Mouse (Mus musculus) hindbrain, embryonic 16.5 days (tissue): ENCODE data around the gene Rinl. TPM values are rescaled to one million over a fixed set of nuclear protein-coding genes. Genes with fewer than 3 reads are reported as not detected.

Experiments used
- ATAC-seq: fragments of 200-750 bp; cut with Nextera tagmentation; 2 replicates; pipeline ENCODE4 v1.8.0; 2017; ENCODE audit warnings: moderate TSS enrichment, moderate library complexity
- H3K27ac ChIP-seq: fragments of 300-500 bp; sonication (generic); 2 replicates; pipeline ENCODE4 v1.5.1; 2014; ENCODE audit warnings: low read depth, mild to moderate bottlenecking, control low read depth, low read length, moderate library complexity
- H3K27me3 ChIP-seq: fragments of 300-500 bp; sonication (generic); replicated peaks from 2 replicates; pipeline ENCODE4 v1.6.1; 2014; ENCODE audit warnings: low read length; ENCODE audit not compliant: control insufficient read depth, insufficient read depth
- H3K36me3 ChIP-seq: fragments of 300-500 bp; sonication (generic); 2 replicates; pipeline ENCODE4 v1.6.1; 2014; ENCODE audit warnings: mild to moderate bottlenecking, low read length, moderate library complexity, mixed read lengths; ENCODE audit not compliant: control insufficient read depth, insufficient read depth
- H3K4me1 ChIP-seq: fragments of 300-500 bp; sonication (generic); 2 replicates; pipeline ENCODE4 v1.6.1; 2014; ENCODE audit warnings: low read depth, low read length; ENCODE audit not compliant: control insufficient read depth, insufficient read depth
- H3K4me2 ChIP-seq: fragments of 300-500 bp; sonication (generic); 2 replicates; pipeline ENCODE4 v1.6.1; 2014; ENCODE audit warnings: mild to moderate bottlenecking, low read length, control low read depth, moderate library complexity
- H3K4me3 ChIP-seq: fragments of 300-500 bp; sonication (generic); 2 replicates; pipeline ENCODE4 v1.5.1; 2014; ENCODE audit warnings: mild to moderate bottlenecking, low read length, control low read depth, moderate library complexity
- H3K9ac ChIP-seq: fragments of 300-500 bp; sonication (generic); 2 replicates; pipeline ENCODE4 v1.6.1; 2014; ENCODE audit warnings: low read depth, mild to moderate bottlenecking, control low read depth, low read length, moderate library complexity
- H3K9me3 ChIP-seq: fragments of 300-500 bp; sonication (generic); 2 replicates; pipeline ENCODE4 v1.6.1; 2014; ENCODE audit warnings: mild to moderate bottlenecking, low read length, moderate library complexity; ENCODE audit not compliant: control insufficient read depth
- WGBS: fragments of 180-500 bp; shearing (Covaris S2); extraction: QIAGEN DNeasy Blood & Tissue Kit; methylation state at CpG from one replicate; pipeline ENCODE4 v1.1.7; 2014; 5-methylcytosine and 5-hydroxymethylcytosine counted together
- polyA plus RNA-seq: library from polyadenylated mRNA; unstranded; fragments of >200 nt; fragmentation: Nextera tagmentation; extraction: Ambion mirVana; gene quantifications from 2 replicates; pipeline ENCODE4 v1.2.1, GENCODE M21; 2015

Gene Rinl
- polyA plus RNA-seq, 1 experiment from 2014 or later = 2.8 TPM

DNA sequence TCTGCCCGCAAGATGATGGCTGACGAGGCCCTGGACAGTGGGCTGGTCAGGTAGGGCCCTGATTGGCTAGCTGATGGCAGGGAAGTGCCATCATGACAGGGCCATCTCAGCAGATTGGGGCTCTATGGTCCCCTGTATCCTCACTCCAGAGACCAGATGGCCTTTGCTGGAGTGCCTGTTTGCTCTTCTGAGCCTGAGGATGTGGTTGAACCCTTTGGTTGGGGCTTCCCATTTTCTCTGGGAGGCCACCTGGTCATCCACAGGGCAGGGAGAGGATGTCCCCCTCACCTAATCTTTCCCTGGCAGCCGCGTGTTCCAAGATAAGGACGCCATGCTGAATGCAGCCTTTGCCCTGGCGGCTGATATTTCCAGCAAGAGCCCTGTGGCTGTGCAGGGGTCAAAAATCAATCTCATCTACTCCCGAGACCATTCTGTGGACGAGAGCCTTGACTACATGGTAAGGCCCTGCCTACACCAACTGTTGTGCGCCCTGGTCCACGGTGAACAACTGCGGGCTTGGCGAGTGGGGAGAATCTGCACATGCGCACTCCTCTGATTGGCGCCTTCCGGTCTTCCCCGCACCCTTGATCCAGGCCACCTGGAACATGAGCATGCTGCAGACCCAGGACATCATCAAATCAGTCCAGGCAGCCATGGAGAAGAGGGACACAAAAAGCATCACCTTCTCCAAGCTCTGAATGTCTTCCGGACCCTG lies 42.8 kb downstream of the Rinl start:
- Histone ChIP-seq H3K27ac (no peak overlapping the region), H3K4me1 (no peaks in the 10 kb centered on the region), H3K36me3 (peaks cover 19% of the 10 kb centered on the region), H3K9me3 (no peaks in the 10 kb centered on the region), H3K27me3 (no peaks in the 10 kb centered on the region), H3K9ac (no peak overlapping the region), H3K4me2 (no peak overlapping the region), H3K4me3 (no peak overlapping the region)
- 92% methylated on average over 17 of the region's 17 CpGs for WGBS
- no peak for ATAC-seq

DNA sequence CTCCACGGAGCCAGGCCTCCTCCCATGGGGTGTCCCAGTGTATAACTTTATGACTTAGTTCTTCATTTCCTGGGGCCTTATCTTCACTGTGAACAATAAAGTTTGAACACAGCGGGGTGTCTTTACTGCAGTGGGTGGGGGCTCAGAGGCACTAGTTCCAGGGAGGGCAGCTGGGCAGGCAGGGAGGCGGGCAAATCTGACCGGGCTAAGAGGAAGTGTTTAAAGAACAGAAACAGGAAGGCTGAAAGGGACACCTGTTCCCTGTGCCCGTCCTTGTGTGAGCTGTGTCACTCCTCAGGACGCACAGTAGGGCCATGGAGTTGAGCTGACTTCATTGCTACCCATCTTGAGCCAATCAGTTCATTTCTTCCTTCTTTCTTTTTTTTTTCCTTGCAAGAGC lies 43.4 kb downstream of the Rinl start:
- Histone ChIP-seq H3K9ac (no peak overlapping the region), H3K4me1 (no peaks in the 10 kb centered on the region), H3K4me3 (no peak overlapping the region), H3K4me2 (no peak overlapping the region), H3K27ac (no peak overlapping the region), H3K9me3 (no peaks in the 10 kb centered on the region), H3K27me3 (no peaks in the 10 kb centered on the region), H3K36me3 (peaks cover 19% of the 10 kb centered on the region)
- 76% methylated on average over 6 of the region's 6 CpGs for whole genome bisulfite sequencing
- ATAC-seq = no peak

GRCm38 (mm10) chr7:28833723-28834347 lies 45.1 kb downstream of the Rinl start, which contains the start of gene Lgals4:
Lgals4 (plus strand) TSS chr7:28833854.
- WGBS = 84% methylated on average over 6 of the region's 6 CpGs
- no peak within 1 kb of the TSS for H3K4me2 ChIP-seq
- H3K4me1 ChIP-seq = no peaks in the 10 kb centered on the region
- no peak within 1 kb of the TSS for H3K4me3 ChIP-seq
- H3K36me3 ChIP-seq = peaks cover 19% of the 10 kb centered on the region
- H3K27me3 ChIP-seq = no peaks in the 10 kb centered on the region
- no peak for ATAC-seq
- no peaks in the 10 kb centered on the region for H3K9me3 ChIP-seq
- no peak within 1 kb of the TSS for H3K9ac ChIP-seq
- H3K27ac ChIP-seq = no peak within 1 kb of the TSS

DNA sequence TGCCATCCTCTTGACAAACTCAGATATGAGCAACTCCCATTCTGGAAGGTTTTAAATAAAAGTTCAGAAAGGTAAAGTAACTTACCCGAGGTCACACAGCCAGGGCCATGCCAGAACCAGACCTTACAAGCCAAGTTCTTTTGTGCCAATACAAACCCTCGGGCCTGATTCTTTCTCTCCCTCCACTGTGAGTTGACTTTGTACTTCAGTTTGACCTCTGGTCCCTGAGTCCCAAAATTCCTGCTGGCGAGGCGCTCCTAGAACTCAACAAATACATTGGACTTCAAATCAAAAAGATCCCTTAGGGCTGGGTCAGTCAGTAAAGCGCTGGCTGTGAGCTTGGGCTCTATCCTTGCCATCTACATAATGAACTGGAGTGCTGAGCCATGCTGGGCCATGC lies 48.2 kb downstream of the Rinl start:
- Histone ChIP-seq H3K9me3 (no peaks in the 10 kb centered on the region), H3K9ac (no peak overlapping the region), H3K4me2 (no peak overlapping the region), H3K27ac (no peak overlapping the region), H3K4me3 (no peak overlapping the region), H3K27me3 (no peaks in the 10 kb centered on the region), H3K4me1 (no peaks in the 10 kb centered on the region), H3K36me3 (peaks cover 2% of the 10 kb centered on the region; the same call in 1 of the 2 replicates)
- no peak for ATAC-seq
- WGBS = 90% methylated on average over 5 of the region's 5 CpGs

DNA sequence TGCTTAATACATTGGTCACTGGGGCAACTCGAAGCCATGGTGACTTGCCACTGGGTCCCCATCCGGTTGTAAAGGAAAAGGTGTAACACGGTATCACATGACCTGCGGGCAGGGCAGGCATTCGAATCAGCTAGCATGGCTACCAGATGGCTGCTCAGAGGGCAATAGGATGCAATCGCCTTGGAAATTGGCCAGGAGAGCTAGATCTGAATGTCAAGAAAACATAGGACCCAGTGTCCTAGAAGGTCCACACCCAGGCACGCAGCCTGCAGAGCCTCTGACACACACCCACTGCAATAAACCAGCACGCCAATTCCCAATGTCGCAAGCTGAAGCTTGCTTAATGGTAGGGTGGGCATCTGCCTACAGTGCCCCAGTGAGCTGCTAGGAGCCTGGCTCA lies 49.6 kb downstream of the Rinl start:
- no peak overlapping the region for H3K9ac ChIP-seq
- ATAC-seq = no peak
- no peak overlapping the region for H3K4me3 ChIP-seq
- WGBS = 78% methylated on average over 9 of the region's 9 CpGs
- no peaks in the 10 kb centered on the region for H3K36me3 ChIP-seq
- no peaks in the 10 kb centered on the region for H3K27me3 ChIP-seq
- H3K4me2 ChIP-seq = no peak overlapping the region
- H3K4me1 ChIP-seq = no peaks in the 10 kb centered on the region
- no peaks in the 10 kb centered on the region for H3K9me3 ChIP-seq
- no peak overlapping the region for H3K27ac ChIP-seq

- Histone ChIP-seq H3K9me3 (0 out of 2 replicates have a peak, but pooled peaks cover 2% of the 10 kb centered on the region), H3K36me3 (no peaks in the 10 kb centered on the region), H3K4me2 (no peak overlapping the region), H3K4me3 (no peak overlapping the region), H3K27me3 (no peaks in the 10 kb centered on the region), H3K27ac (no peak overlapping the region), H3K9ac (no peak overlapping the region), H3K4me1 (no peaks in the 10 kb centered on the region)
- WGBS = 76% methylated on average over 1 of the region's 1 CpGs
- no peak for ATAC-seq
Measured at GRCm38 (mm10) chr7:28847273-28847672, 58.5 kb downstream of the Rinl start.

Other genes with a start within 250 kb of the Rinl start
- gene Sycn, start 248.1 kb upstream of the Rinl start, polyA plus RNA-seq = not detected in 2 replicates
- 0.14 TPM in 1 of 2 replicates, not detected in the other for gene Nccrp1, start 241.7 kb upstream of the Rinl start, polyA plus RNA-seq
- gene Samd4b, start 190.8 kb upstream of the Rinl start, polyA plus RNA-seq = 11.1 and 23.4 TPM in 2 replicates
- gene Pak4, start 190.8 kb upstream of the Rinl start, polyA plus RNA-seq = 18.2 and 21.5 TPM in 2 replicates
- gene Acp7, start 157.6 kb upstream of the Rinl start, polyA plus RNA-seq = 0.31 and 0.34 TPM in 2 replicates
- gene Fbxo27, start 96.1 kb upstream of the Rinl start, polyA plus RNA-seq = 12.9 and 16.6 TPM in 2 replicates
- gene Fbxo17, start 72.2 kb upstream of the Rinl start, polyA plus RNA-seq = 4.7 and 5.4 TPM in 2 replicates
- gene Mrps12, start 47.1 kb upstream of the Rinl start, polyA plus RNA-seq = 107 and 113 TPM in 2 replicates
- 18.7 and 20.8 TPM in 2 replicates for gene Sars2, start 47.0 kb upstream of the Rinl start, polyA plus RNA-seq
- 0.72 and 1.1 TPM in 2 replicates for gene Ccer2, start 32.8 kb upstream of the Rinl start, polyA plus RNA-seq
- gene Sirt2, start 22.2 kb upstream of the Rinl start, polyA plus RNA-seq = 128 and 130 TPM in 2 replicates
- 70.2 and 72.2 TPM in 2 replicates for gene Nfkbib, start 21.5 kb upstream of the Rinl start, polyA plus RNA-seq
- gene Hnrnpl, start 19.6 kb downstream of the Rinl start, polyA plus RNA-seq = 117 and 127 TPM in 2 replicates
- 115 and 117 TPM in 2 replicates for gene Ech1, start 36.2 kb downstream of the Rinl start, polyA plus RNA-seq
- gene Lgals4, start 44.9 kb downstream of the Rinl start, polyA plus RNA-seq = 5.3 and 6.1 TPM in 2 replicates
- 4.9 and 5.3 TPM in 2 replicates for gene Lgals7, start 74.9 kb downstream of the Rinl start, polyA plus RNA-seq
- gene Capn12, start 92.5 kb downstream of the Rinl start, polyA plus RNA-seq = 0.54 and 0.70 TPM in 2 replicates
- 146 and 172 TPM in 2 replicates for gene Actn4, start 173.4 kb downstream of the Rinl start, polyA plus RNA-seq
- gene Eif3k, start 192.9 kb downstream of the Rinl start, polyA plus RNA-seq = 282 and 295 TPM in 2 replicates
- gene Map4k1, start 193.1 kb downstream of the Rinl start, polyA plus RNA-seq = 10.7 and 13.8 TPM in 2 replicates